In genomic region chr2:160740521-160741156, GRCm38 (mm10) we compare ENCODE assay signal across 8 mouse cellular contexts. TPM values are rescaled to one million over a fixed set of nuclear protein-coding genes. Genes with fewer than 3 reads are reported as not detected.
DNase-seq lines count a peak whose midpoint lies in the region; ATAC-seq and TF ChIP-seq lines count a peak whose summit lies in the region.

No protein-coding gene starts in this region.

- no peak for TF ChIP-seq EP300 in heart, adult 2 months (IDR thresholded peaks at IDR 0.05; ENCODE audit: insufficient read depth, low read depth, low read length)

- H3K4me2 ChIP-seq in lung, embryonic 16.5 days (ENCODE audit: low read depth, low read length) = no peak overlapping the region
- H3K4me2 ChIP-seq in forebrain, postnatal 0 days (ENCODE audit: low read depth) = no peak overlapping the region

- no peak for DNase-seq in heart, adult 2 months
- DNase-seq in heart, postnatal 14 days = no peak
- no peak for DNase-seq in lung, postnatal 25 days (ENCODE audit: low spot score)
- peak; percentile 48 for DNase-seq in forebrain, postnatal 0 days
- DNase-seq in thymus, postnatal 0 days (ENCODE audit: low spot score) = peak; percentile 73
- no peak for DNase-seq in urinary bladder, adult 2 months (ENCODE audit: low spot score)
- no peak for DNase-seq in right cerebral cortex, postnatal 36 days (ENCODE audit: low spot score in 2 of 2)

- no peak for ATAC-seq in lung, embryonic 16.5 days (ENCODE audit: low read depth)
- peak; percentile 70 for ATAC-seq in forebrain, postnatal 0 days

- intact Hi-C loops in heart, adult 2 months (cut with DNase I) = no loop called here
- intact Hi-C loops in heart, postnatal 14 days (cut with DNase I) = no loop called here

- peaks cover 68% of the 10 kb centered on the region for H3K4me1 ChIP-seq in heart, adult 2 months (ENCODE audit: control insufficient read depth, insufficient read depth, low read length)
- peaks cover 69% of the 10 kb centered on the region for H3K4me1 ChIP-seq in lung, embryonic 16.5 days (replicated peaks; ENCODE audit: control insufficient read depth, insufficient read depth, low read length)
- peaks cover 12% of the 10 kb centered on the region; the same call in 1 of the 2 replicates for H3K4me1 ChIP-seq in forebrain, postnatal 0 days (ENCODE audit: insufficient read depth)

- H3K36me3 ChIP-seq in heart, adult 2 months (ENCODE audit: control insufficient read depth, insufficient read depth, low read length) = peaks cover 60% of the 10 kb centered on the region
- peaks cover 6% of the 10 kb centered on the region; the same call in 1 of the 2 replicates for H3K36me3 ChIP-seq in lung, embryonic 16.5 days (ENCODE audit: control insufficient read depth, insufficient read depth, low read length)
- H3K36me3 ChIP-seq in forebrain, postnatal 0 days (ENCODE audit: insufficient read depth) = peaks cover 15% of the 10 kb centered on the region

- peaks cover 15% of the 10 kb centered on the region for H3K79me2 ChIP-seq in heart, adult 2 months (replicated peaks; ENCODE audit: control insufficient read depth, insufficient read depth, low read length)

- no peak overlapping the region for H3K4me3 ChIP-seq in heart, adult 2 months
- H3K4me3 ChIP-seq in lung, embryonic 16.5 days (ENCODE audit: low read length) = no peak overlapping the region
- no peak overlapping the region for H3K4me3 ChIP-seq in forebrain, postnatal 0 days (ENCODE audit: low read depth, low read length)

- no peaks in the 10 kb centered on the region for H3K9me3 ChIP-seq in lung, embryonic 16.5 days (ENCODE audit: control insufficient read depth, low read length)
- H3K9me3 ChIP-seq in forebrain, postnatal 0 days (ENCODE audit: low read length) = no peaks in the 10 kb centered on the region

- no peak for TF ChIP-seq CTCF in heart, adult 2 months (IDR thresholded peaks at IDR 0.05)
- TF ChIP-seq CTCF in forebrain, postnatal 0 days (IDR thresholded peaks at IDR 0.05; ENCODE audit: low read depth) = no peak

- H3K9ac ChIP-seq in heart, adult 2 months (ENCODE audit: low read depth, low read length) = peak overlapping the region; percentile 7; the same call in 1 of the 2 replicates
- no peak overlapping the region for H3K9ac ChIP-seq in lung, embryonic 16.5 days (ENCODE audit: low read length)
- no peak overlapping the region for H3K9ac ChIP-seq in forebrain, postnatal 0 days

- H3K27ac ChIP-seq in heart, adult 2 months = peak overlapping the region; percentile 83
- peak overlapping the region; percentile 85 for H3K27ac ChIP-seq in lung, embryonic 16.5 days (ENCODE audit: low read length)
- peak overlapping the region; percentile 50 for H3K27ac ChIP-seq in forebrain, postnatal 0 days (ENCODE audit: low read depth, low read length)

- no peaks in the 10 kb centered on the region for H3K27me3 ChIP-seq in heart, adult 2 months (ENCODE audit: control insufficient read depth, insufficient read depth, low read length)
- no peaks in the 10 kb centered on the region for H3K27me3 ChIP-seq in lung, embryonic 16.5 days (ENCODE audit: control insufficient read depth, insufficient read depth, low read depth, low read length)
- no peaks in the 10 kb centered on the region for H3K27me3 ChIP-seq in forebrain, postnatal 0 days (ENCODE audit: insufficient read depth, low read length)

- WGBS in heart, adult 2 months = 41% methylated on average over 11 of the region's 11 CpGs
- 65% methylated on average over 11 of the region's 11 CpGs for WGBS in lung, embryonic 16.5 days
- WGBS in forebrain, postnatal 0 days = 25% methylated on average over 11 of the region's 11 CpGs

- no peak for TF ChIP-seq POLR2A in heart, adult 2 months (IDR thresholded peaks at IDR 0.05; ENCODE audit: insufficient read depth, low read depth, low read length)

RNA-seq across cellular contexts. Expression of gene Plcg1, which starts 9.5 kb away (rescaled TPM):
- 10 to 100 TPM; 56.4 to 67.2 TPM for total RNA-seq in heart, adult 2 months (2021)
- polyA plus RNA-seq in heart, adult 2 months (2012; rRNA removed) = 45.8 and 66.5 TPM in 2 replicates
- total RNA-seq in heart, postnatal 14 days (2021) = 10 to 100 TPM; 85.7 to 94.4 TPM
- polyA plus RNA-seq in lung, embryonic 16.5 days (2015; fragmentation: Nextera tagmentation; extraction: Ambion mirVana) = 46.0 and 49.6 TPM in 2 replicates
- total RNA-seq in forebrain, postnatal 0 days (2014; rRNA removed) = 119 and 139 TPM in 2 replicates
- polyA plus RNA-seq in forebrain, postnatal 0 days (2015; fragmentation: Nextera tagmentation; extraction: Ambion mirVana) = 36.9 and 48.2 TPM in 2 replicates
- polyA plus RNA-seq in thymus, postnatal 0 days (2015; fragmentation: Nextera tagmentation; extraction: Ambion mirVana) = 39.5 and 49.3 TPM in 2 replicates
- 56.5 TPM in 2 replicates for polyA plus RNA-seq in urinary bladder, adult 2 months (2012; rRNA removed)

Comparison
In these comparisons a context has a peak if more than half of its experiments do, and no peak if none do; other contexts are left out.
1. DNase-seq: peak in forebrain, postnatal 0 days (single experiment) and thymus, postnatal 0 days (single experiment); none in heart, adult 2 months (0 of 2), heart, postnatal 14 days (0 of 2), lung, postnatal 25 days (single experiment), urinary bladder, adult 2 months (single experiment) and right cerebral cortex, postnatal 36 days (0 of 2).
2. Peak in every context shown above with its lines, with median percentiles within 50 percentile points of each other: H3K27ac ChIP-seq.